Mouse (Mus musculus): ENCODE results near the gene Mstn. TPM values are rescaled to one million over a fixed set of nuclear protein-coding genes. Genes with fewer than 3 reads are reported as not detected.

Gene Mstn
- 0.09 and 0.21 TPM in 2 replicates for polyA plus RNA-seq (2015; fragmentation: Nextera tagmentation; extraction: Ambion mirVana)

- H3K4me1 ChIP-seq (ENCODE audit: insufficient read depth, low read length), result peaks cover 15% of the 10 kb centered on the region; the same call in 1 of the 2 replicates
- no peak within 1 kb of the TSS for H3K4me3 ChIP-seq (ENCODE audit: low read length)
- H3K9me3 ChIP-seq (ENCODE audit: low read length), result no peaks in the 10 kb centered on the region
- H3K9ac ChIP-seq (replicated peaks; ENCODE audit: low read length), result no peak within 1 kb of the TSS
- 38% methylated on average over 6 of the region's 6 CpGs for WGBS
- H3K36me3 ChIP-seq (ENCODE audit: insufficient read depth, low read length), result no peaks in the 10 kb centered on the region
- H3K27ac ChIP-seq (ENCODE audit: low read length), result no peak within 1 kb of the TSS
- ATAC-seq (ENCODE audit: low FRiP score, low TSS enrichment), result no peak
- no peaks in the 10 kb centered on the region for H3K27me3 ChIP-seq (ENCODE audit: insufficient read depth, low read length)
- no peak within 1 kb of the TSS for H3K4me2 ChIP-seq (replicated peaks; ENCODE audit: low read depth, low read length)
Observed at GRCm38 (mm10) chr1:53061340-53061739, at the start of gene Mstn. Gene Mstn (plus strand): TSS chr1:53061640.

GRCm38 (mm10) chr1:53014716-53015115 lies 46.7 kb upstream of the Mstn start:
- Histone ChIP-seq H3K4me1 (ENCODE audit: insufficient read depth, low read length) (no peaks in the 10 kb centered on the region), H3K36me3 (ENCODE audit: insufficient read depth, low read length) (no peaks in the 10 kb centered on the region), H3K4me2 (replicated peaks; ENCODE audit: low read depth, low read length) (no peak overlapping the region), H3K27ac (ENCODE audit: low read length) (no peak overlapping the region), H3K4me3 (ENCODE audit: low read length) (no peak overlapping the region), H3K9me3 (ENCODE audit: low read length) (no peaks in the 10 kb centered on the region), H3K27me3 (ENCODE audit: insufficient read depth, low read length) (no peaks in the 10 kb centered on the region), H3K9ac (replicated peaks; ENCODE audit: low read length) (no peak overlapping the region)
- ATAC-seq (ENCODE audit: low FRiP score, low TSS enrichment), result no peak
- 84% methylated on average over 6 of the region's 6 CpGs for WGBS

GRCm38 (mm10) chr1:53015606-53016005 lies 45.8 kb upstream of the Mstn start:
- no peaks in the 10 kb centered on the region for H3K9me3 ChIP-seq (ENCODE audit: low read length)
- no peak for ATAC-seq (ENCODE audit: low FRiP score, low TSS enrichment)
- no peaks in the 10 kb centered on the region for H3K4me1 ChIP-seq (ENCODE audit: insufficient read depth, low read length)
- 85% methylated on average over 5 of the region's 5 CpGs for WGBS
- H3K4me2 ChIP-seq (replicated peaks; ENCODE audit: low read depth, low read length), result no peak overlapping the region
- no peak overlapping the region for H3K4me3 ChIP-seq (ENCODE audit: low read length)
- no peak overlapping the region for H3K27ac ChIP-seq (ENCODE audit: low read length)
- no peaks in the 10 kb centered on the region for H3K27me3 ChIP-seq (ENCODE audit: insufficient read depth, low read length)
- H3K36me3 ChIP-seq (ENCODE audit: insufficient read depth, low read length), result no peaks in the 10 kb centered on the region
- H3K9ac ChIP-seq (replicated peaks; ENCODE audit: low read length), result no peak overlapping the region

DNA sequence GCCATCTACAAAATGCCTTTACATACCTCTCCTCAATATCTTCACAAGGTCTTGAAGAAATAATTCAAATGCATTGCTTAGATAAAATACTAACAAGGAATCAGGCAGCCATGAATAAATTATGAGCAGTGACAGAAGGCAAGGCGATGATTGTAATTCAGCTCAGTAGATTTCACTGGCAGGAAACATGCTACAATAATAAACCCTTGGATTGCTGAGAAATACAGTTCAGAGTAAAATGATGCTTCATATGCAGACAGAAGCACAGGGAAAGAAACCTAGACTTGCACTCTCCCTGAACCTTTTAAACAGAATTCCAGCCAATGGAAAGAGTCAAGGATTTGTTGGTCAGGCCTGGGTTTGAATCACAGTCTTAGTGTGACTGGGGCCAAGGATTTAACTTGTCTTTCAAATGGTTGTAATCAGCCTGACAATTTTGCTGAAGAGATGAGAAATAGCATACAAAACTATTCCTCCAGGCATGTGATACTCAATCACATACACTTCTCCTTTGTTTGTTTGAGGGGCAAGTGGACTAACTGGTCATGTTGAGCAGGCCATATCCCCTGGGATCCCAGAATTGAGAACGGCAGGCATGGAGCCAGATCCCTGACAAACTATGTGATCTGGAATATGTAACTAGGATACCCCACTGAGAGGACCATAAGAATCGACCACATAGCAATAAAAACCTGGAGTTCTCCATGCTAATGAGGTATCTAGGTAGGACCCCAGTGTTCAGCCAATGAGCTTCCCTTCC lies 42.5 kb upstream of the Mstn start:
- no peaks in the 10 kb centered on the region for H3K36me3 ChIP-seq (ENCODE audit: insufficient read depth, low read length)
- H3K4me2 ChIP-seq (replicated peaks; ENCODE audit: low read depth, low read length), result no peak overlapping the region
- WGBS, result 66% methylated on average over 3 of the region's 3 CpGs
- no peak for ATAC-seq (ENCODE audit: low FRiP score, low TSS enrichment)
- no peak overlapping the region for H3K27ac ChIP-seq (ENCODE audit: low read length)
- no peaks in the 10 kb centered on the region for H3K27me3 ChIP-seq (ENCODE audit: insufficient read depth, low read length)
- H3K9ac ChIP-seq (replicated peaks; ENCODE audit: low read length), result no peak overlapping the region
- H3K4me1 ChIP-seq (ENCODE audit: insufficient read depth, low read length), result no peaks in the 10 kb centered on the region
- no peak overlapping the region for H3K4me3 ChIP-seq (ENCODE audit: low read length)
- no peaks in the 10 kb centered on the region for H3K9me3 ChIP-seq (ENCODE audit: low read length)

- Histone ChIP-seq H3K4me1 (ENCODE audit: insufficient read depth, low read length) (no peaks in the 10 kb centered on the region), H3K27me3 (ENCODE audit: insufficient read depth, low read length) (no peaks in the 10 kb centered on the region), H3K27ac (ENCODE audit: low read length) (no peak within 1 kb of the TSS), H3K4me2 (replicated peaks; ENCODE audit: low read depth, low read length) (no peak within 1 kb of the TSS), H3K4me3 (ENCODE audit: low read length) (no peak within 1 kb of the TSS), H3K9ac (replicated peaks; ENCODE audit: low read length) (no peak within 1 kb of the TSS), H3K36me3 (ENCODE audit: insufficient read depth, low read length) (no peaks in the 10 kb centered on the region), H3K9me3 (ENCODE audit: low read length) (no peaks in the 10 kb centered on the region)
- ATAC-seq (ENCODE audit: low FRiP score, low TSS enrichment), result no peak
- 49% methylated on average over 5 of the region's 5 CpGs for whole genome bisulfite sequencing
Observed at GRCm38 (mm10) chr1:53020079-53020478, 41.4 kb upstream of the Mstn start, which contains the start of gene 1700019D03Rik. Gene 1700019D03Rik (minus strand): TSS chr1:53020179.

DNA sequence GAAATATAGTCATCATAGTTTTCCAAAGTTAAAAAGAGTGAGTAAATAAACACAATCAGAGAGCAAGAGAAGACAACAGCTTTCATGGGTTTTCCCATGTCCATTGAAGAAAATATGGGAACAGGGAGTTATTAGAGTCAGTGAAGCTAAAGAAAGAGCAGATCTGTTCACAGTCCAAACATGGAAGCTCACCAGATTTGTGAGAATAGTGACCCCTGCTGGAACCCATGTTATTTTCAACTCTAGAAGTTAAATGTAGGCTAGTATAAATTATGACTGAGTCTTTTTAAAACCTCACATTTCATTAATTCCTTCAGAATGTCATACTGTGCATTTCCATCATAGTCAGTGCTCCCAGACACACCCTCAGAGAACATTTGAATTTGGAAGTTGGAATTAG lies 28.9 kb upstream of the Mstn start:
- no peak for ATAC-seq (ENCODE audit: low FRiP score, low TSS enrichment)
- Histone ChIP-seq H3K27me3 (ENCODE audit: insufficient read depth, low read length) (no peaks in the 10 kb centered on the region), H3K9ac (replicated peaks; ENCODE audit: low read length) (no peak overlapping the region), H3K4me3 (ENCODE audit: low read length) (no peak overlapping the region), H3K4me1 (ENCODE audit: insufficient read depth, low read length) (no peaks in the 10 kb centered on the region), H3K9me3 (ENCODE audit: low read length) (no peaks in the 10 kb centered on the region), H3K4me2 (replicated peaks; ENCODE audit: low read depth, low read length) (no peak overlapping the region), H3K27ac (ENCODE audit: low read length) (no peak overlapping the region), H3K36me3 (ENCODE audit: insufficient read depth, low read length) (no peaks in the 10 kb centered on the region)

GRCm38 (mm10) chr1:53037443-53037871 lies 24.0 kb upstream of the Mstn start:
- 91% methylated on average over 5 of the region's 5 CpGs for WGBS
- Histone ChIP-seq H3K4me1 (ENCODE audit: insufficient read depth, low read length) (no peaks in the 10 kb centered on the region), H3K9ac (replicated peaks; ENCODE audit: low read length) (no peak overlapping the region), H3K4me2 (replicated peaks; ENCODE audit: low read depth, low read length) (no peak overlapping the region), H3K27ac (ENCODE audit: low read length) (no peak overlapping the region), H3K9me3 (ENCODE audit: low read length) (no peaks in the 10 kb centered on the region), H3K4me3 (ENCODE audit: low read length) (no peak overlapping the region), H3K36me3 (ENCODE audit: insufficient read depth, low read length) (no peaks in the 10 kb centered on the region), H3K27me3 (ENCODE audit: insufficient read depth, low read length) (no peaks in the 10 kb centered on the region)
- no peak for ATAC-seq (ENCODE audit: low FRiP score, low TSS enrichment)

- Histone ChIP-seq H3K27ac (ENCODE audit: low read length) (no peak overlapping the region), H3K9me3 (ENCODE audit: low read length) (no peaks in the 10 kb centered on the region), H3K36me3 (ENCODE audit: insufficient read depth, low read length) (no peaks in the 10 kb centered on the region), H3K4me2 (replicated peaks; ENCODE audit: low read depth, low read length) (no peak overlapping the region), H3K4me1 (ENCODE audit: insufficient read depth, low read length) (no peaks in the 10 kb centered on the region), H3K9ac (replicated peaks; ENCODE audit: low read length) (no peak overlapping the region), H3K4me3 (ENCODE audit: low read length) (no peak overlapping the region), H3K27me3 (ENCODE audit: insufficient read depth, low read length) (no peaks in the 10 kb centered on the region)
- ATAC-seq (ENCODE audit: low FRiP score, low TSS enrichment), result no peak
- WGBS, result 73% methylated on average over 8 of the region's 8 CpGs
Observed at GRCm38 (mm10) chr1:53049763-53050427, 11.5 kb upstream of the Mstn start.

GRCm38 (mm10) chr1:53053087-53054022 lies 8.1 kb upstream of the Mstn start:
- 49% methylated on average over 9 of the region's 9 CpGs for WGBS
- no peak overlapping the region for H3K4me2 ChIP-seq (replicated peaks; ENCODE audit: low read depth, low read length)
- H3K4me3 ChIP-seq (ENCODE audit: low read length), result no peak overlapping the region
- H3K27ac ChIP-seq (ENCODE audit: low read length), result no peak overlapping the region
- H3K27me3 ChIP-seq (ENCODE audit: insufficient read depth, low read length), result no peaks in the 10 kb centered on the region
- H3K9me3 ChIP-seq (ENCODE audit: low read length), result no peaks in the 10 kb centered on the region
- no peaks in the 10 kb centered on the region for H3K4me1 ChIP-seq (ENCODE audit: insufficient read depth, low read length)
- ATAC-seq (ENCODE audit: low FRiP score, low TSS enrichment), result no peak
- H3K36me3 ChIP-seq (ENCODE audit: insufficient read depth, low read length), result no peaks in the 10 kb centered on the region
- H3K9ac ChIP-seq (replicated peaks; ENCODE audit: low read length), result no peak overlapping the region

Measured in kidney, embryonic 16.5 days (tissue).